Mouse (Mus musculus) hindbrain, postnatal 0 days (tissue): ENCODE data around the gene Bend6. TPM values are rescaled to one million over a fixed set of nuclear protein-coding genes. Genes with fewer than 3 reads are reported as not detected.
A peak's percentile ranks its signal among the peaks of the same experiment; 100 is the strongest.

Experiments used
- ATAC-seq: fragments of 200-750 bp; cut with Nextera tagmentation; 2 replicates; pipeline ENCODE4 v1.8.0; 2017; ENCODE audit warnings: mild to moderate bottlenecking, moderate TSS enrichment, moderate library complexity
- DNase-seq: peaks from one replicate; pipeline ENCODE4 v3.0.0-alpha.2; 2015; ENCODE audit warnings: low spot score
- H3K27ac ChIP-seq: fragments of 300-500 bp; sonication (generic); 2 replicates; pipeline ENCODE4 v1.5.1; 2014; ENCODE audit warnings: mild to moderate bottlenecking
- H3K27me3 ChIP-seq: fragments of 300-500 bp; sonication (generic); 2 replicates; pipeline ENCODE4 v1.6.1; 2014; ENCODE audit warnings: low read length, mixed read lengths; ENCODE audit not compliant: insufficient read depth
- H3K36me3 ChIP-seq: fragments of 300-500 bp; sonication (generic); 2 replicates; pipeline ENCODE4 v1.6.1; 2014; ENCODE audit warnings: low read length, mixed read lengths; ENCODE audit not compliant: insufficient read depth
- H3K4me1 ChIP-seq: fragments of 300-500 bp; sonication (generic); 2 replicates; pipeline ENCODE4 v1.6.1; 2014; ENCODE audit warnings: antibody characterized with exemption, low read length, mixed read lengths; ENCODE audit not compliant: insufficient read depth
- H3K4me2 ChIP-seq: fragments of 300-500 bp; sonication (generic); 2 replicates; pipeline ENCODE4 v1.6.1; 2014; ENCODE audit warnings: low read depth, mild to moderate bottlenecking, low read length, moderate library complexity, mixed read lengths
- H3K4me3 ChIP-seq: fragments of 300-500 bp; sonication (generic); 2 replicates; pipeline ENCODE4 v1.5.1; 2014; ENCODE audit warnings: low read length
- H3K9ac ChIP-seq: fragments of 300-500 bp; sonication (generic); replicated peaks from 2 replicates; pipeline ENCODE4 v1.6.1; 2014; ENCODE audit warnings: mild to moderate bottlenecking, low read length, moderate library complexity, mixed read lengths
- H3K9me3 ChIP-seq: fragments of 300-500 bp; sonication (generic); 2 replicates; pipeline ENCODE4 v1.6.1; 2016; ENCODE audit warnings: low read length, mixed read lengths
- CTCF ChIP-seq: IDR thresholded peaks from 2 replicates; pipeline ENCODE4 v1.5.1; 2016; ENCODE audit warnings: antibody characterized with exemption, control low read depth, low read depth
- WGBS: fragments of 180-500 bp; shearing (Covaris S2); extraction: QIAGEN DNeasy Blood & Tissue Kit; methylation state at CpG from one replicate; pipeline ENCODE4 v1.1.7; 2014; 5-methylcytosine and 5-hydroxymethylcytosine counted together
- polyA plus RNA-seq: library from polyadenylated mRNA; unstranded; fragments of >200 nt; fragmentation: Nextera tagmentation; extraction: Ambion mirVana; gene quantifications from 2 replicates; pipeline ENCODE4 v1.2.1, GENCODE M21; 2015
- total RNA-seq: library from RNA; depleted of rRNA; stranded (reverse); fragments of >200 nt; gene quantifications from 2 replicates; pipeline ENCODE4 v1.2.3, GENCODE M21; 2014

Gene Bend6
- total and polyA plus RNA-seq, 2 experiments from 2014 or later: 97.8 to 107 TPM

DNA sequence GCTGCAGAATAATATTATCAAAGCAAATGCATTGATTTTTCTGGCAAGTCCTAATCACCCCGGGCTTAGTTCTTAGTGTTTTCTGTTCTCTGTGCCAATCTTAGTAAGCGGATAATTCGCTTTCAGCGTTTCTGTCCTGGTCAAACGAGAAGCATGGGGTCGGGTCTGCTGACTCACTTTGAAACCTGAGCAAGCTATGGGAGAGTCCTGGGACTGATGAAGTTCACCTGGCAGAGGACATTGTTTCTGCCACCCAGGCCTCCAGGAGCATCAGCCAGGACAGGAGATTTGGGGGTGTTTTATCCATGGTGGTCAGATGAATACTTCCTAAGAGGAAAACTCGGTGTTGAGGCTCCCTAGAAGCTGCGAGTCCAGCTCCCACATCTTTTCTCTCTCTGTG lies 4.0 kb upstream of the Bend6 start:
- DNase-seq (no peak), ATAC-seq (no peak)
- no peaks in the 10 kb centered on the region for H3K36me3 ChIP-seq
- no peak overlapping the region for H3K9ac ChIP-seq
- H3K4me3 ChIP-seq: no peak overlapping the region
- no peak overlapping the region for H3K27ac ChIP-seq
- TF ChIP-seq CTCF: no peak
- no peaks in the 10 kb centered on the region for H3K4me1 ChIP-seq
- WGBS: 71% methylated on average over 8 of the region's 8 CpGs
- H3K9me3 ChIP-seq: no peaks in the 10 kb centered on the region
- H3K27me3 ChIP-seq: no peaks in the 10 kb centered on the region
- H3K4me2 ChIP-seq: no peak overlapping the region

DNA sequence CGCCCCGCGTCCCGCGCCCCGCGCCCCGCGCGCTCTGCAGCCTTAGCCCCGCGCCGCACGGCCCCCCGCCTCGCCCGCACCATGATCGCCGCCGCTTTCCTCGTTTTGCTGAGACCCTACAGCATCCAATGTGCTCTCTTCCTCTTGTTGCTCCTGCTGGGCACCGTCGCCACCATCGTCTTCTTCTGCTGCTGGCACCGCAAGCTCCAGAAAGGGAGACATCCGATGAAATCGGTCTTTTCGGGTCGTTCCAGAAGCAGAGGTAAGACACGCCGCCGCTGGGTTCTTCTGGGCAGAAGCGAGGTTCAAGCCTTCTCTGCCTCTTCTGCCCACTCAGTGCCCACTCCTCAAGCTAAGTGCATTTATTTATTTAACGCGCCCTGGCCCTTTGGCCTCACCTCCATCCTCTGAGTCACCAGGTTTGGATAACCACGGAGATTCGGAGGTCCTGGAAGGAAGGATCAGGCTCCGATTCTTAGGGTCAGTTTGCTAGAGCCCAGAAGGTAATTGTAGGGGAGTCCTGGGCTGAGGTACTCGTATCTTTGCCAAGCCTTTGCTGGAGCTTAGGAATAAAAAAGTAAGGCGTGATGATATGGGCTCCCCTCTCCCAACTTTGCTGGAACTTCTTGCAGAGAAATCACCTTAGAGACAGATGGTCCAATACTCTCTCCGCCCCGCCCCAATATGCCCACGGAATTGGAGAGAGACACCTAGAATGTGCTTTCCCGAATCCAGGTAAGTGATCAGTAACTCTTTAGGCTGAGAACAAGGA lies 761 bp upstream of the Bend6 start, which contains the start of gene Dst:
Gene Dst (plus strand): TSS at position 35 of the 772 bp plus-strand sequence.
- H3K9ac ChIP-seq: peak within 1 kb of the TSS; percentile 82
- ATAC-seq (peak; percentile 13), DNase-seq (no peak)
- H3K4me3 ChIP-seq: peak within 1 kb of the TSS; percentile 71
- WGBS: 6% methylated on average over 43 of the region's 44 CpGs
- peak within 1 kb of the TSS; percentile 89 for H3K27ac ChIP-seq
- H3K9me3 ChIP-seq: no peaks in the 10 kb centered on the region
- peak within 1 kb of the TSS; percentile 79 for H3K4me2 ChIP-seq
- no peaks in the 10 kb centered on the region for H3K4me1 ChIP-seq
- no peak for TF ChIP-seq CTCF
- no peaks in the 10 kb centered on the region for H3K27me3 ChIP-seq
- no peaks in the 10 kb centered on the region for H3K36me3 ChIP-seq

GRCm38 (mm10) chr1:33906927-33907326 lies 689 bp downstream of the Bend6 start:
- peak; percentile 39; the same call in 1 of the 2 replicates for TF ChIP-seq CTCF
- no peaks in the 10 kb centered on the region for H3K36me3 ChIP-seq
- H3K9me3 ChIP-seq: no peaks in the 10 kb centered on the region
- H3K9ac ChIP-seq: peak overlapping the region; percentile 82
- peak overlapping the region; percentile 71 for H3K4me3 ChIP-seq
- WGBS: 2% methylated on average over 20 of the region's 20 CpGs
- peak overlapping the region; percentile 89 for H3K27ac ChIP-seq
- DNase-seq: peak; percentile 71
- H3K27me3 ChIP-seq: no peaks in the 10 kb centered on the region
- peak; percentile 48 for ATAC-seq
- H3K4me1 ChIP-seq: no peaks in the 10 kb centered on the region
- H3K4me2 ChIP-seq: peak overlapping the region; percentile 79

DNA sequence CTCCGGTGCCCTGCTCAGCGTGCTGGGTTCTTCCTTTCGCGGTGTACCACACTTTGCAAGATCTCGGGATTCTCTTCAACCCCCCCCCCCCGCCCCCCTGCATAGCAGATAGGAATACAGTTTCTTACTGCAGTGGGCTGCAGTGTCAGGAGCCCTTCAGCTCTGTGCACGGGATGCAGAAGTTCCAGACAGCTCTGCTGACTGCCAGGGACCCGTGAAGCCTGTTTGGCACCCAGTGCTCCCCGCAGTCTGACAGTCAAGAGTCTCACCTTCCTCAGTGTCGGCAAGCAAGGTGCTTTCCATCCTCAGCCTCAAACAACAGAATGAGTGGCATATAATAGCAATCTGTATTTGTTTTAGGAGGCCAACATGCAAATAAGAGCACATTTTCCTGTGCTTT lies 1.4 kb downstream of the Bend6 start:
- Histone ChIP-seq H3K4me1 (no peaks in the 10 kb centered on the region), H3K27me3 (no peaks in the 10 kb centered on the region), H3K4me3 (peak overlapping the region; percentile 71), H3K36me3 (no peaks in the 10 kb centered on the region), H3K9me3 (no peaks in the 10 kb centered on the region), H3K4me2 (peak overlapping the region; percentile 79), H3K9ac (peak overlapping the region; percentile 82), H3K27ac (peak overlapping the region; percentile 42; the same call in 1 of the 2 replicates)
- DNase-seq (peak; percentile 7), ATAC-seq (no peak)
- 34% methylated on average over 10 of the region's 10 CpGs for WGBS
- TF ChIP-seq CTCF: no peak

DNA sequence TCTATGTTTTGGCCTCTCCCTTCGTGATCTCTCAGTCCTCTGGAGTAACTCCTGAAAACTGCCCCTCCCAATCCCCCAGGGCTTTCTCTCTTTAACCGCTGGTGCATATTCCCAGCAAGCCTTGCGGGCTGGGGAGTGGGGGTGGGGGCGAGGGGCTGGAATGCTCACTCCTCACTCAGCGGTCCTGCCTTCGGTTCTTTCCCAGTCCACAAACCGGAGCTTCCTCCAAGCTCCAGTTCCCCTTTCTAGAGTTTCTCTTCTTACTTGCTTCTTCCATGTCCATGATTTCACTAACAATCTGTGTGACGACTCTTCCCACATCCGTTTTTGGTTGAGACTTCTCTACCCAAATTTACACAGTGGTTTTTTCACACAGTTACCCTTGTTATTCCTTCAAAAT lies 4.0 kb downstream of the Bend6 start:
- Histone ChIP-seq H3K4me2 (no peak overlapping the region), H3K4me3 (no peak overlapping the region), H3K9me3 (no peaks in the 10 kb centered on the region), H3K27me3 (no peaks in the 10 kb centered on the region), H3K27ac (no peak overlapping the region), H3K36me3 (no peaks in the 10 kb centered on the region), H3K9ac (no peak overlapping the region), H3K4me1 (no peaks in the 10 kb centered on the region)
- 32% methylated on average over 9 of the region's 9 CpGs for WGBS
- TF ChIP-seq CTCF: no peak
- no peak for ATAC-seq
- DNase-seq: no peak

DNA sequence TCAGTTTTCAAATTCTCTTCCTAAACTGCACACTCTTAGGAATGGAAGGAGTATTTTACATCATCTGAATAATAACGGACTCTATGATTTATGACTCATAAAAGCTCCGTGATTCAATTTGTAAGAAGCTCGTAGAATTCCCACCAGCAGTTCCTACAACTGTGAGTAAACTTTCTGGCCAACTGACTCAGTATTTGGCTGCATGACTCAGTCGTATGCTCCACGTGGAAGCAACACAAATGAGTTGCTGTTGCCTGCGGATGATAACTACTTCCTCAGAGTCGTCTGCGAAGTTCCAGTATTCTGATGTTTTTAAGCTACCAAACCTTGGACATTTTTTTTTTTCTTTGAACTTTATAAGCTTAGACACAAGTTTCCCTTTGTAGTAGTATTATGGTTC lies 7.4 kb downstream of the Bend6 start:
- Histone ChIP-seq H3K9ac (no peak overlapping the region), H3K27me3 (no peaks in the 10 kb centered on the region), H3K4me1 (no peaks in the 10 kb centered on the region), H3K4me3 (no peak overlapping the region), H3K36me3 (no peaks in the 10 kb centered on the region), H3K9me3 (no peaks in the 10 kb centered on the region), H3K27ac (no peak overlapping the region), H3K4me2 (no peak overlapping the region)
- no peak for TF ChIP-seq CTCF
- no peak for ATAC-seq
- DNase-seq: no peak
- 87% methylated on average over 8 of the region's 8 CpGs for WGBS

DNA sequence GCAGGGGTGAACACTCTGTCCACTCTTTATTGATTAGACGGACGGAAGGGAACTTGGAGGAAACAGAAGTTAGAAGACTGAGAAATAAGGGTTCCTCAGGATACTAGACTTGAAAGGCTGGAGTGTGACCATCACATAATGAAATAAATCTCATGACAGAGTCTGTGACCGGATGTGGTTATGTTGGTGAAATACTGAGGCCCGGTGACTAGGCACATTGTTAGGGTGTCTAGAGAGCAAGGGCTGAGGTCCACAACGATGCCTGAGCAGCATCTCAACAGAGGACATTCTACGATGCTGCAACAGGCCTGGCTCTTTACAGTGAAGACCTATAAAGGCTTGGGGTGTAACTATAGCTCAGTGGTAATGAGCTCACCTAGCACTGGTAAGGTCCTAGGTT lies 9.2 kb downstream of the Bend6 start:
- WGBS: 94% methylated on average over 6 of the region's 6 CpGs
- no peak overlapping the region for H3K27ac ChIP-seq
- no peaks in the 10 kb centered on the region for H3K36me3 ChIP-seq
- no peak overlapping the region for H3K4me3 ChIP-seq
- H3K27me3 ChIP-seq: no peaks in the 10 kb centered on the region
- H3K4me2 ChIP-seq: no peak overlapping the region
- DNase-seq: no peak
- no peak for TF ChIP-seq CTCF
- no peak overlapping the region for H3K9ac ChIP-seq
- ATAC-seq: no peak
- H3K4me1 ChIP-seq: no peaks in the 10 kb centered on the region
- H3K9me3 ChIP-seq: no peaks in the 10 kb centered on the region
